Mouse (Mus musculus): ENCODE data around the gene Sin3b. TPM values are rescaled to one million over a fixed set of nuclear protein-coding genes. Genes with fewer than 3 reads are reported as not detected.
"Not testable (repeated sequence)": the region's sequence is repeated elsewhere in the genome, so short reads cannot be mapped to it uniquely, and the experiment has no call there.

Sin3b gene
- polyA plus RNA-seq, 1 experiment from 2014 or later, result 182 TPM

GRCm38 (mm10) chr8:72683572-72684099 lies 39.4 kb upstream of the Sin3b start:
- 93% methylated on average over 5 of the region's 5 CpGs for WGBS
- H3K27ac ChIP-seq (ENCODE audit: low read depth, low read length), result not testable (repeated sequence)

GRCm38 (mm10) chr8:72698349-72698926 lies 24.6 kb upstream of the Sin3b start:
- 95% methylated on average over 2 of the region's 2 CpGs for WGBS

More at GRCm38 (mm10) chr8:72683572-72684099, 39.4 kb upstream of the Sin3b start:
- not testable (repeated sequence) for H3K36me3 ChIP-seq (ENCODE audit: control insufficient read depth, insufficient read depth, low read length); H3K9ac ChIP-seq (replicated peaks; ENCODE audit: low read depth, low read length); H3K4me1 ChIP-seq (ENCODE audit: control insufficient read depth, insufficient read depth, low read length); ATAC-seq (ENCODE audit: low read depth); H3K9me3 ChIP-seq (ENCODE audit: control insufficient read depth, low read length); H3K4me3 ChIP-seq (ENCODE audit: low read depth, low read length); H3K4me2 ChIP-seq (ENCODE audit: low read depth, low read length); H3K27me3 ChIP-seq (ENCODE audit: control insufficient read depth, insufficient read depth, low read length)

GRCm38 (mm10) chr8:72712569-72712968 lies 10.5 kb upstream of the Sin3b start:
- no peaks in the 10 kb centered on the region for H3K36me3 ChIP-seq (ENCODE audit: control insufficient read depth, insufficient read depth, low read length)
- no peaks in the 10 kb centered on the region for H3K27me3 ChIP-seq (ENCODE audit: control insufficient read depth, insufficient read depth, low read length)
- no peak overlapping the region for H3K9ac ChIP-seq (replicated peaks; ENCODE audit: low read depth, low read length)
- ATAC-seq (ENCODE audit: low read depth), result no peak
- WGBS, result 26% methylated on average over 6 of the region's 6 CpGs
- H3K4me3 ChIP-seq (ENCODE audit: low read depth, low read length), result no peak overlapping the region
- no peak overlapping the region for H3K4me2 ChIP-seq (ENCODE audit: low read depth, low read length)
- H3K4me1 ChIP-seq (ENCODE audit: control insufficient read depth, insufficient read depth, low read length), result no peaks in the 10 kb centered on the region
- no peaks in the 10 kb centered on the region for H3K9me3 ChIP-seq (ENCODE audit: control insufficient read depth, low read length)
- H3K27ac ChIP-seq (ENCODE audit: low read depth, low read length), result no peak overlapping the region

More at GRCm38 (mm10) chr8:72698349-72698926, 24.6 kb upstream of the Sin3b start:
- no peak overlapping the region for H3K4me3 ChIP-seq (ENCODE audit: low read depth, low read length)
- no peak overlapping the region for H3K9ac ChIP-seq (replicated peaks; ENCODE audit: low read depth, low read length)
- no peaks in the 10 kb centered on the region for H3K36me3 ChIP-seq (ENCODE audit: control insufficient read depth, insufficient read depth, low read length)
- no peaks in the 10 kb centered on the region for H3K27me3 ChIP-seq (ENCODE audit: control insufficient read depth, insufficient read depth, low read length)
- H3K27ac ChIP-seq (ENCODE audit: low read depth, low read length), result no peak overlapping the region
- no peaks in the 10 kb centered on the region for H3K4me1 ChIP-seq (ENCODE audit: control insufficient read depth, insufficient read depth, low read length)
- H3K9me3 ChIP-seq (ENCODE audit: control insufficient read depth, low read length), result no peaks in the 10 kb centered on the region
- peak; percentile 46; the same call in 1 of the 2 replicates for ATAC-seq (ENCODE audit: low read depth)
- no peak overlapping the region for H3K4me2 ChIP-seq (ENCODE audit: low read depth, low read length)

- Histone ChIP-seq H3K9ac (replicated peaks; ENCODE audit: low read depth, low read length) (no peak overlapping the region), H3K4me1 (ENCODE audit: control insufficient read depth, insufficient read depth, low read length) (no peaks in the 10 kb centered on the region), H3K9me3 (ENCODE audit: control insufficient read depth, low read length) (no peaks in the 10 kb centered on the region), H3K27me3 (ENCODE audit: control insufficient read depth, insufficient read depth, low read length) (no peaks in the 10 kb centered on the region), H3K4me2 (ENCODE audit: low read depth, low read length) (no peak overlapping the region), H3K4me3 (ENCODE audit: low read depth, low read length) (no peak overlapping the region), H3K27ac (ENCODE audit: low read depth, low read length) (no peak overlapping the region), H3K36me3 (ENCODE audit: control insufficient read depth, insufficient read depth, low read length) (no peaks in the 10 kb centered on the region)
- 87% methylated on average over 5 of the region's 5 CpGs for WGBS
- no peak for ATAC-seq (ENCODE audit: low read depth)
Measured at GRCm38 (mm10) chr8:72716594-72716993, 6.5 kb upstream of the Sin3b start.

GRCm38 (mm10) chr8:72720541-72720940 lies 2.5 kb upstream of the Sin3b start:
- 48% methylated on average over 1 of the region's 1 CpGs for WGBS
- Histone ChIP-seq H3K4me1 (ENCODE audit: control insufficient read depth, insufficient read depth, low read length) (peaks cover 8% of the 10 kb centered on the region), H3K9me3 (ENCODE audit: control insufficient read depth, low read length) (no peaks in the 10 kb centered on the region), H3K27me3 (ENCODE audit: control insufficient read depth, insufficient read depth, low read length) (no peaks in the 10 kb centered on the region), H3K4me3 (ENCODE audit: low read depth, low read length) (no peak overlapping the region), H3K9ac (replicated peaks; ENCODE audit: low read depth, low read length) (no peak overlapping the region), H3K27ac (ENCODE audit: low read depth, low read length) (no peak overlapping the region), H3K4me2 (ENCODE audit: low read depth, low read length) (no peak overlapping the region), H3K36me3 (ENCODE audit: control insufficient read depth, insufficient read depth, low read length) (peaks cover 3% of the 10 kb centered on the region; the same call in 1 of the 2 replicates)
- no peak for ATAC-seq (ENCODE audit: low read depth)

GRCm38 (mm10) chr8:72723651-72724001 lies 541 bp downstream of the Sin3b start:
- no peaks in the 10 kb centered on the region for H3K9me3 ChIP-seq (ENCODE audit: control insufficient read depth, low read length)
- ATAC-seq (ENCODE audit: low read depth), result peak; percentile 34
- H3K4me2 ChIP-seq (ENCODE audit: low read depth, low read length), result peak overlapping the region; percentile 88
- peaks cover 8% of the 10 kb centered on the region for H3K4me1 ChIP-seq (ENCODE audit: control insufficient read depth, insufficient read depth, low read length)
- peaks cover 27% of the 10 kb centered on the region; the same call in 1 of the 2 replicates for H3K36me3 ChIP-seq (ENCODE audit: control insufficient read depth, insufficient read depth, low read length)
- peak overlapping the region; percentile 84 for H3K9ac ChIP-seq (replicated peaks; ENCODE audit: low read depth, low read length)
- H3K27ac ChIP-seq (ENCODE audit: low read depth, low read length), result no peak overlapping the region
- H3K27me3 ChIP-seq (ENCODE audit: control insufficient read depth, insufficient read depth, low read length), result no peaks in the 10 kb centered on the region
- 1% methylated on average over 30 of the region's 30 CpGs for WGBS
- peak overlapping the region; percentile 77 for H3K4me3 ChIP-seq (ENCODE audit: low read depth, low read length)

GRCm38 (mm10) chr8:72728636-72729035 lies 5.6 kb downstream of the Sin3b start:
- Histone ChIP-seq H3K27me3 (ENCODE audit: control insufficient read depth, insufficient read depth, low read length) (no peaks in the 10 kb centered on the region), H3K27ac (ENCODE audit: low read depth, low read length) (no peak overlapping the region), H3K4me2 (ENCODE audit: low read depth, low read length) (no peak overlapping the region), H3K4me3 (ENCODE audit: low read depth, low read length) (no peak overlapping the region), H3K9ac (replicated peaks; ENCODE audit: low read depth, low read length) (no peak overlapping the region), H3K36me3 (ENCODE audit: control insufficient read depth, insufficient read depth, low read length) (peaks cover 71% of the 10 kb centered on the region), H3K9me3 (ENCODE audit: control insufficient read depth, low read length) (no peaks in the 10 kb centered on the region), H3K4me1 (ENCODE audit: control insufficient read depth, insufficient read depth, low read length) (peaks cover 8% of the 10 kb centered on the region)
- ATAC-seq (ENCODE audit: low read depth), result peak; percentile 59; the same call in 1 of the 2 replicates
- WGBS, result 82% methylated on average over 1 of the region's 1 CpGs

GRCm38 (mm10) chr8:72735001-72735400 lies 11.9 kb downstream of the Sin3b start:
- no peak overlapping the region for H3K4me2 ChIP-seq (ENCODE audit: low read depth, low read length)
- H3K27ac ChIP-seq (ENCODE audit: low read depth, low read length), result no peak overlapping the region
- 95% methylated on average over 5 of the region's 5 CpGs for WGBS
- no peak overlapping the region for H3K9ac ChIP-seq (replicated peaks; ENCODE audit: low read depth, low read length)
- no peak overlapping the region for H3K4me3 ChIP-seq (ENCODE audit: low read depth, low read length)
- no peaks in the 10 kb centered on the region for H3K4me1 ChIP-seq (ENCODE audit: control insufficient read depth, insufficient read depth, low read length)
- peaks cover 85% of the 10 kb centered on the region for H3K36me3 ChIP-seq (ENCODE audit: control insufficient read depth, insufficient read depth, low read length)
- H3K9me3 ChIP-seq (ENCODE audit: control insufficient read depth, low read length), result no peaks in the 10 kb centered on the region
- ATAC-seq (ENCODE audit: low read depth), result no peak
- no peaks in the 10 kb centered on the region for H3K27me3 ChIP-seq (ENCODE audit: control insufficient read depth, insufficient read depth, low read length)

GRCm38 (mm10) chr8:72736868-72737267 lies 13.8 kb downstream of the Sin3b start:
- no peaks in the 10 kb centered on the region for H3K9me3 ChIP-seq (ENCODE audit: control insufficient read depth, low read length)
- H3K4me3 ChIP-seq (ENCODE audit: low read depth, low read length), result no peak overlapping the region
- H3K4me2 ChIP-seq (ENCODE audit: low read depth, low read length), result no peak overlapping the region
- H3K36me3 ChIP-seq (ENCODE audit: control insufficient read depth, insufficient read depth, low read length), result peaks cover 82% of the 10 kb centered on the region
- H3K27me3 ChIP-seq (ENCODE audit: control insufficient read depth, insufficient read depth, low read length), result no peaks in the 10 kb centered on the region
- H3K9ac ChIP-seq (replicated peaks; ENCODE audit: low read depth, low read length), result no peak overlapping the region
- ATAC-seq (ENCODE audit: low read depth), result no peak
- H3K4me1 ChIP-seq (ENCODE audit: control insufficient read depth, insufficient read depth, low read length), result no peaks in the 10 kb centered on the region
- H3K27ac ChIP-seq (ENCODE audit: low read depth, low read length), result no peak overlapping the region
